Mouse (Mus musculus) liver, adult 2 months (tissue): ENCODE data around the gene Galnt13. TPM values are rescaled to one million over a fixed set of nuclear protein-coding genes. Genes with fewer than 3 reads are reported as not detected.

Experiments used
- DNase-seq: peaks from one replicate; pipeline ENCODE4 v3.0.0-alpha.2; 2011; ENCODE audit warnings: low read depth, low spot score; ENCODE audit errors: extremely low read depth
- H3K27ac ChIP-seq: fragments of 200-500 bp; replicated peaks from 2 replicates; pipeline ENCODE4 v1.5.1; 2012; ENCODE audit warnings: low read depth, mild to moderate bottlenecking, control low read depth, inconsistent platforms, low read length; ENCODE audit not compliant: insufficient read depth
- H3K27me3 ChIP-seq: fragments of 200-500 bp; 2 replicates; pipeline ENCODE4 v1.6.1; 2012; ENCODE audit warnings: mild to moderate bottlenecking, moderate library complexity, low read length, inconsistent platforms; ENCODE audit not compliant: control insufficient read depth, insufficient read depth
- H3K36me3 ChIP-seq: fragments of 200-500 bp; 2 replicates; pipeline ENCODE4 v1.6.1; 2012; ENCODE audit warnings: low read length, inconsistent platforms; ENCODE audit not compliant: control insufficient read depth, insufficient read depth
- H3K4me1 ChIP-seq: fragments of 200-500 bp; 2 replicates; pipeline ENCODE4 v1.6.1; 2011; ENCODE audit warnings: low read length; ENCODE audit not compliant: control insufficient read depth, insufficient read depth
- H3K4me3 ChIP-seq: fragments of 200-500 bp; 2 replicates; pipeline ENCODE4 v1.5.1; 2011; ENCODE audit warnings: low read depth, mild to moderate bottlenecking, control low read depth, low read length, moderate library complexity; ENCODE audit not compliant: insufficient read depth
- H3K79me2 ChIP-seq: fragments of 200-500 bp; 2 replicates; pipeline ENCODE4 v1.6.1; 2012; ENCODE audit warnings: inconsistent platforms, mild to moderate bottlenecking, low read length, moderate library complexity; ENCODE audit not compliant: control insufficient read depth, insufficient read depth
- H3K9ac ChIP-seq: fragments of 200-500 bp; 2 replicates; pipeline ENCODE4 v1.6.1; 2012; ENCODE audit warnings: low read depth, mild to moderate bottlenecking, control low read depth, inconsistent platforms, low read length
- CTCF ChIP-seq: fragments of 200-500 bp; IDR thresholded peaks from 2 replicates; pipeline ENCODE4 v1.5.1; 2011; ENCODE audit warnings: low read depth, low read length, control low read depth
- POLR2A ChIP-seq: fragments of 200-500 bp; IDR thresholded peaks from 2 replicates; pipeline ENCODE4 v1.6.1; 2011; ENCODE audit warnings: low read length, control low read depth; ENCODE audit not compliant: insufficient read depth; ENCODE audit errors: extremely low read depth
- WGBS: fragments of 180-500 bp; shearing (Covaris S2); methylation state at CpG from one replicate; pipeline ENCODE4 v1.1.7; 2018; 5-methylcytosine and 5-hydroxymethylcytosine counted together
- polyA plus RNA-seq: library from polyadenylated mRNA; depleted of rRNA; stranded (reverse); fragments of >200 nt; gene quantifications from 2 replicates; pipeline ENCODE4 v1.2.3, GENCODE M21; 2012
- total RNA-seq: library from RNA; depleted of rRNA; stranded (reverse); fragments of >200 nt; gene quantifications from 2 replicates; pipeline ENCODE4 v1.2.3, GENCODE M21; 2014

Galnt13 gene
- total and polyA plus RNA-seq, 2 experiments, result not detected

DNA sequence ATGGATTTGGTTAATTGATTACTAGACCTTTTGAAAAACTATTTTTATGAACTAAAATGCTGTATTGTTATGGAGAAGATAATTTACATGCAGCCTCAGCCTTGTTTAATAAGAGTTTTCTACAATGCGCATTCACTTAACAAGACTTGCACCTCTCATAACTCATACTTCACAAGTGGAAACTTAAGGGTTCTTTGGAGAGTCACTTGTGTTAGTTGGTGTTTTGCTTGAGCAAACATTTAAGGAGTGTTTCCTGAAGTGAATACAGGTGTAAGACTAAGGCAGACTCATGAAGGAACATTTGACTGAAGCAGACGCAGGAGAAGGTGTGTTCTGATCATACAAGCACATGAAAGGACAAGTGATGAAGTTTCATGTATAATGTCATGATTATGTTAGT lies 649.5 kb downstream of the Galnt13 start:
- no peak for DNase-seq
- Histone ChIP-seq H3K9ac (no peak overlapping the region), H3K4me3 (no peak overlapping the region), H3K79me2 (no peaks in the 10 kb centered on the region), H3K4me1 (no peaks in the 10 kb centered on the region), H3K27ac (no peak overlapping the region), H3K27me3 (no peaks in the 10 kb centered on the region), H3K36me3 (no peaks in the 10 kb centered on the region)
- WGBS, result 90% methylated on average over 2 of the region's 2 CpGs
- TF ChIP-seq POLR2A (no peak), CTCF (no peak)

DNA sequence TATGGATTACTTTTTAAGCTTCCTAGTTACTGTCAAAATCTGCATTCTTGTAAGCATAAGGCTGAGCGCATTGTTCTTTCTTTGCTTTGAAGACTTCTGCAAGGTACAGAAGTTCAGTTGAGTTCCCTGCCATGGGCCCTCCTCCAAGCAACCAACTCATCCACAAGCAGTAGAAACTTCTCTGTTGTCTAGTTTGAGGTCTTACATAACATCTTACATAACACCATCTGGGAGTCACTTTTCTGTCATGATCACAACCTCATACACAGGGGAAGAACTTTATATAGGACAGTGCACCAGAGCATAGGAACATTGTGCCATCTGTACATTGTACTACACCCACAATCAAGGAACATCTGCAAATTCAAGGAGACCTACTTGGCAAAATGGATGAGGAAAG lies 651.9 kb downstream of the Galnt13 start:
- Histone ChIP-seq H3K27ac (no peak overlapping the region), H3K79me2 (no peaks in the 10 kb centered on the region), H3K36me3 (no peaks in the 10 kb centered on the region), H3K4me1 (no peaks in the 10 kb centered on the region), H3K9ac (no peak overlapping the region), H3K27me3 (no peaks in the 10 kb centered on the region), H3K4me3 (no peak overlapping the region)
- 97% methylated on average over 1 of the region's 1 CpGs for WGBS
- DNase-seq, result no peak
- TF ChIP-seq POLR2A (no peak), CTCF (no peak)

DNA sequence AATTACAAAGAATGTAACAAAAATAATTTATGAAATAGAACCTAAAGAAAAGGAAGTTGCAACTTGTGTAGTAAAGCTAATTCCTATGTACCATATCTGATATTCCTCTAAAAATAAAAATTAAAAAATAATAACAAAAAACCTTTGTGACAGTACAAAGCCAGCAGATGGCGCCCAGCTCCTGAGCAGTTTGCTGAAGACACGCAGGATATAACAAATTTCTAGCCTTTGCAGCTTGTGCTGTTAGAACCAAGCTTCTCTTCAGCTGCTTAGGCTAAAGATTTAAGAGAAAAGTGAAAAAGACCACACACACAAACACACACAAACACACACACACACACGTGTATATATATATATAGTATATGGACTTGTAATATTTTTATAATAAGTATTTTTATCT lies 654.2 kb downstream of the Galnt13 start:
- no peak for DNase-seq
- Histone ChIP-seq H3K79me2 (no peaks in the 10 kb centered on the region), H3K9ac (no peak overlapping the region), H3K4me3 (no peak overlapping the region), H3K4me1 (no peaks in the 10 kb centered on the region), H3K27ac (no peak overlapping the region), H3K27me3 (no peaks in the 10 kb centered on the region), H3K36me3 (no peaks in the 10 kb centered on the region)
- WGBS, result 20% methylated on average over 3 of the region's 3 CpGs
- TF ChIP-seq CTCF (peak; percentile 15; the same call in 1 of the 2 replicates), POLR2A (no peak)

DNA sequence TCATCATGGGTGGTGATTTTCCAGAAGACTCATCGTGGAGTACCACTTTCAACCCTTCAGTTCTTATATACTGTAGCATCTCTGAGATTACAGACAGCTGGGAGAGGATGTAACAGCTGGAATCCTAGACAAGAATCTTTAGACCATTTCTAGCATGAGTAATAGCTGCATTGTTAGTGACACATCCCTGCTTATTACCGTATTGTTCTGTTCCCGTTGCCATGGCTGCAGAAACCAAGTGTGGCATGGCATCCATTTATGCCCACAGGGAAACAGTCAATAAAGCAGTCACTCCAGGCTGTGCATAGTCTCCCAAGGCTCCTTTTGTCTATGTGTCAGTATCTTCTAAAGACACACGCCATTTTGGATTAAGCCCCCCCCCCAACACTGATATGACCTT lies 655.4 kb downstream of the Galnt13 start:
- no peak overlapping the region for H3K27ac ChIP-seq
- H3K4me3 ChIP-seq, result no peak overlapping the region
- 78% methylated on average over 4 of the region's 4 CpGs for WGBS
- H3K79me2 ChIP-seq, result no peaks in the 10 kb centered on the region
- H3K9ac ChIP-seq, result no peak overlapping the region
- no peak for DNase-seq
- no peaks in the 10 kb centered on the region for H3K4me1 ChIP-seq
- no peaks in the 10 kb centered on the region for H3K27me3 ChIP-seq
- H3K36me3 ChIP-seq, result no peaks in the 10 kb centered on the region
- TF ChIP-seq CTCF (no peak), POLR2A (no peak)

DNA sequence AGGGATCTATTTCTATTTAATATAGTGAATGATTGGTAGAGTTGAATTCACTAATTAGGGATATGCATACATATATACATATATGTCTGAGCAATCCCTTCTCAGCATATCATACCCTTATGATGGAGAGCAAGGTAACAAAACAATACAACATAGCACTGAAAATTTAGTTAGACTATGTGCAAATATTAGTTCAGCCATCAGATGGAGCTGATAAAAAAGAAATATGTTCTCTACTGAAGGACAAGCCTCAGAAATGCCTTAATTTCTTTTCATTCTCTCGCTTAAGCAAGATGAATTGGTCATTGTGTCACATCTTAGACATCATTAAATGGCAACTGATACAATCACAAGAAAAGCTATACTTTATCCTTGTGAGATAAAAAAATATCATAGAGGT lies 663.0 kb downstream of the Galnt13 start:
- Histone ChIP-seq H3K9ac (no peak overlapping the region), H3K4me3 (no peak overlapping the region), H3K27ac (no peak overlapping the region), H3K27me3 (no peaks in the 10 kb centered on the region), H3K79me2 (no peaks in the 10 kb centered on the region), H3K4me1 (no peaks in the 10 kb centered on the region), H3K36me3 (no peaks in the 10 kb centered on the region)
- 73% methylated on average over 1 of the region's 1 CpGs for WGBS
- TF ChIP-seq CTCF, result no peak
- TF ChIP-seq POLR2A, result no peak
- no peak for DNase-seq

DNA sequence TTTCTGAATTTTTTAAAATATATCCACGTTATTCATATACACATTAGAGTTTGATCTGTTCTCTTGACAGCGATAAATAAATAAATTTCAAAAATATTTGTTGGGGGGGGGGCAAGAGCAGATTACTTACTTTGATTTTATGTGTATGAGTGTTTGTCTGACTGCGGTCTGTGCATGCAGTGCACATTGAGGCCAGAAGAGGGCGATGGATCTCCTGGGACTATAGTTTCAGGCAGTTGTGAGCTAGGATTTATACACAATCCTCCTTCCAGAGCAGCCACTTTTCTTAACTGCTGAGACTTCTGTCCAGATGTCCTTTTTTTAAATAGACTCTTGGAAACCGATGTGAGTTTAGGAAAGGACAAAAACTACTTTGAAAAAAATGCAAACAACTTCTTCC lies 665.2 kb downstream of the Galnt13 start:
- H3K27me3 ChIP-seq, result no peaks in the 10 kb centered on the region

More for the DNA sequence above, 665.2 kb downstream of the Galnt13 start:
- Histone ChIP-seq H3K79me2 (no peaks in the 10 kb centered on the region), H3K4me1 (no peaks in the 10 kb centered on the region), H3K4me3 (no peak overlapping the region), H3K27ac (no peak overlapping the region), H3K9ac (no peak overlapping the region), H3K36me3 (no peaks in the 10 kb centered on the region)
- 61% methylated on average over 5 of the region's 5 CpGs for WGBS
- DNase-seq, result no peak
- TF ChIP-seq CTCF (no peak; the same call in 1 of the 2 replicates), POLR2A (no peak)
